Mouse (Mus musculus) kidney, embryonic 15.5 days (tissue): ENCODE results near the gene Reg3a. TPM values are rescaled to one million over a fixed set of nuclear protein-coding genes. Genes with fewer than 3 reads are reported as not detected.
"Not testable (repeated sequence)": the region's sequence is repeated elsewhere in the genome, so short reads cannot be mapped to it uniquely, and the experiment has no call there.

Experiments used
- ATAC-seq: fragments of 200-750 bp; cut with Nextera tagmentation; replicated peaks from 2 replicates; pipeline ENCODE4 v1.8.0; 2017; ENCODE audit warnings: moderate TSS enrichment; ENCODE audit not compliant: low FRiP score
- H3K27ac ChIP-seq: fragments of 300-500 bp; sonication (generic); 2 replicates; pipeline ENCODE4 v1.5.1; 2015; ENCODE audit warnings: mild to moderate bottlenecking, inconsistent platforms
- H3K27me3 ChIP-seq: fragments of 300-500 bp; sonication (generic); 2 replicates; pipeline ENCODE4 v1.6.1; 2015; ENCODE audit warnings: inconsistent platforms
- H3K36me3 ChIP-seq: fragments of 300-500 bp; sonication (generic); 2 replicates; pipeline ENCODE4 v1.6.1; 2015; ENCODE audit warnings: inconsistent platforms
- H3K4me1 ChIP-seq: fragments of 300-500 bp; sonication (generic); 2 replicates; pipeline ENCODE4 v1.6.1; 2015; ENCODE audit warnings: inconsistent platforms
- H3K4me2 ChIP-seq: fragments of 300-500 bp; sonication (generic); 2 replicates; pipeline ENCODE4 v1.6.1; 2015; ENCODE audit warnings: moderate library complexity, mild to moderate bottlenecking, inconsistent platforms
- H3K4me3 ChIP-seq: fragments of 300-500 bp; sonication (generic); replicated peaks from 2 replicates; pipeline ENCODE4 v1.5.1; 2015; ENCODE audit warnings: mild to moderate bottlenecking, inconsistent platforms
- H3K9ac ChIP-seq: fragments of 300-500 bp; sonication (generic); 2 replicates; pipeline ENCODE4 v1.6.1; 2015; ENCODE audit warnings: mild to moderate bottlenecking, inconsistent platforms
- H3K9me3 ChIP-seq: fragments of 300-500 bp; sonication (generic); replicated peaks from 2 replicates; pipeline ENCODE4 v1.6.1; 2016; ENCODE audit warnings: inconsistent platforms
- WGBS: fragments of 180-500 bp; shearing (Covaris S2); methylation state at CpG from one replicate; pipeline ENCODE4 v1.1.7; 2015; ENCODE audit warnings: mixed read lengths; 5-methylcytosine and 5-hydroxymethylcytosine counted together
- polyA plus RNA-seq: library from polyadenylated mRNA; unstranded; fragments of >200 nt; fragmentation: Nextera tagmentation; extraction: Ambion mirVana; gene quantifications from 2 replicates; pipeline ENCODE4 v1.2.1, GENCODE M21; 2015

The Reg3a gene
- polyA plus RNA-seq, result not detected in 2 replicates

GRCm38 (mm10) chr6:78380409-78380808 lies at the start of gene Reg3a:
TSS of gene Reg3a (plus strand) at chr6:78380709.
- Histone ChIP-seq H3K9ac (no peak within 1 kb of the TSS), H3K27me3 (no peaks in the 10 kb centered on the region), H3K27ac (no peak within 1 kb of the TSS), H3K4me2 (no peak within 1 kb of the TSS), H3K36me3 (no peaks in the 10 kb centered on the region), H3K4me1 (no peaks in the 10 kb centered on the region), H3K4me3 (no peak within 1 kb of the TSS), H3K9me3 (no peaks in the 10 kb centered on the region)
- ATAC-seq, result no peak

DNA sequence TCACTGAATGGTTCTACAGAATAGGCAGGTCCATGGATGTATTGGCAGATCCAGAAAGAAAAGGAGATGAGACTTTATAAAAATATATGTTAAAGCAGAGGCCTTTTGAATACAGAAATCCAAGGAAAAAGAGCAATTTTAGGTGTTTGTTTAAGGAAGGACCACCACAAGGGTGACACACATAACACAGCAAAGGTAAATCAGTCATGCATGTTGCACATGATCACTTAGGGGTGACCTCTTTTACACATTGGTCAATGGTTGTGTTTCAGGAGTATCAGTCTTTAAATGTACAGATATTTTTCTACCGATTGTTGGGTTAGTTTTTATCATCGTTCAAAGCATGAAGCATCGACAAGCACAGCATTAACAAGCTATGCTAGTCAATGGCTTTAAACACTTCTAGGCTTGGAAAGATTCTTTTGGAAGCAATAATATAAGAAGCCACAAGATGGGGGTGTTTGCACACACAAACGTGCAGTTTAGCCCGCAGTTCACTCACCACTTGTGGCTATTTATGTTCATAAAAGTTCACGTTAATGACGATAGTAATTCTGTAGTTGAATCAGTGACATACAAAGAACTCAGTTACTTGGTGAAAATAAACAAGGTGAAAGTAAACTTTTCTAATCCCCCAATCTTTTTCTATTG lies 48.5 kb upstream of the Reg3a start:
- no peak for ATAC-seq
- Histone ChIP-seq H3K36me3 (no peaks in the 10 kb centered on the region), H3K9me3 (no peaks in the 10 kb centered on the region), H3K4me2 (no peak overlapping the region), H3K4me1 (no peaks in the 10 kb centered on the region), H3K9ac (no peak overlapping the region), H3K27ac (no peak overlapping the region), H3K27me3 (no peaks in the 10 kb centered on the region), H3K4me3 (no peak overlapping the region)
- 36% methylated on average over 7 of the region's 7 CpGs for WGBS

DNA sequence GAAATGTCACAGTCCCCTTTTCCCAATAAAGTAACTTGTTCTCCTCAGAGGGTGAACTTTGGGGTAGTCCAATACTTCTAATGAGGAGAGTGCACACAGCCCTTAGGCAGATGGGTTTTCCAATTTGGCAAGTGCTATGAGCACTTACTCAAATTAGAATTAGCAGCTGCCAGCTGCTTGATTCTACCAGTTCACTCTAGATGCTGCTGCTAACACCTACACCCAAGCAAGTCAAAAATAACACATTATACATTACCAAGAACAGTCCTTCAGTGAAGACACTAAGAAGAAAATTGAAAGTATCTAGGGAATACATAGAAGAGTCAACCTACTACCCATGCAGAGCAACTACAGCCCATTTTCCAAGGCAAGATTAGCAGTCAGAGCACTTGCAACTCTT lies 40.2 kb upstream of the Reg3a start:
- no peaks in the 10 kb centered on the region for H3K9me3 ChIP-seq
- H3K27me3 ChIP-seq, result no peaks in the 10 kb centered on the region

DNA sequence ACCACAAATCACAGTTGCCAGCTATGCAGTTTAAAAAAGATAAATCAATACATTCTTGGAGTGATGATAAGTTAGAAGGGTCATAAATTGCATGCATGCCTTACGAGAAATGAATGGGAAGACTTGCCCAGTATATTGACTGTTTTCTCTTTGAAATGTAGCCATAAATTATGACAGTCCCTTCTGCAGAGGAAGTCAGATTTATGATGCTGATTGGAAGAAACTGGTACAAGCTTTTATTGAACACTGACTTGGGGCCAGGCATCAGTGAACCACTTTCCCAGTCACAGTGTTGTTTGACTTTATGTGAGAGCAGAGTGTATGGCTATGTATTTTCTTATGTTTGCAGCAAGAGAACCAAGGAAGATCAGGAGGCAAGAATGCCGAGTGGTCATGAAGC lies 38.8 kb upstream of the Reg3a start:
- Histone ChIP-seq H3K27ac (no peak overlapping the region), H3K9ac (no peak overlapping the region), H3K27me3 (no peaks in the 10 kb centered on the region), H3K4me3 (no peak overlapping the region), H3K36me3 (no peaks in the 10 kb centered on the region), H3K4me2 (no peak overlapping the region), H3K9me3 (no peaks in the 10 kb centered on the region), H3K4me1 (no peaks in the 10 kb centered on the region)
- WGBS, result 72% methylated on average over 2 of the region's 2 CpGs
- no peak for ATAC-seq

More for the DNA sequence above, 40.2 kb upstream of the Reg3a start:
- H3K9ac ChIP-seq, result no peak overlapping the region
- ATAC-seq, result no peak
- no peak overlapping the region for H3K4me2 ChIP-seq
- H3K4me3 ChIP-seq, result no peak overlapping the region
- H3K36me3 ChIP-seq, result no peaks in the 10 kb centered on the region
- H3K4me1 ChIP-seq, result no peaks in the 10 kb centered on the region
- no peak overlapping the region for H3K27ac ChIP-seq

DNA sequence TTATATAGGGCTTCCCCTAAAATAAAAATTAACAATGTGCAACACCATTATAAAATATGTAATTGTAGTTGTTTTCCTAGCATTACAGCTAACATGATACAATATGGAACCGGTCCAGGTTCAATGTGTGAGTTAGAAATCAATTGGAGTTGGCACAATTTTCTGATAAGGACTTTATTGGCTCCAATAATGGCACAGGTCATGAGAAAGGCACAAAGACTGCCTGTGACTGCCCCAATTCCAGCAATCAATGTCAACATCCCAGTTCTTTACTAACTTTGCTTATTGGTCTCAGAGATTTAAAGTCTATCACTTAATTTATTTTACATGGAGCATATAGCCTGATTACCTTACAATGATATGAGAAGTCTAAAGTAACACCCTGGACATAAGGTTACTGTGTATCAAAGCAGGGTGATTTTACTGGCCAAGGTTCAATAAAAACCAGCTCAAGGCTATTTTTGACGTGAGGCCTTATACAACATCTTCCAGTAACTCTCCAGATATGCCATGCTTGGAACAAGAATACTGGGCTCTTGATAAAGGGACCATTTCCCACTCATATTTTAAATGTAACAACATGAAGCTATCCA lies 18.4 kb upstream of the Reg3a start:
- H3K9ac ChIP-seq, result no peak overlapping the region
- no peak overlapping the region for H3K4me2 ChIP-seq
- H3K4me1 ChIP-seq, result no peaks in the 10 kb centered on the region
- H3K27me3 ChIP-seq, result no peaks in the 10 kb centered on the region
- no peak overlapping the region for H3K4me3 ChIP-seq
- no peak for ATAC-seq
- 60% methylated on average over 2 of the region's 2 CpGs for WGBS
- no peaks in the 10 kb centered on the region for H3K9me3 ChIP-seq
- no peaks in the 10 kb centered on the region for H3K36me3 ChIP-seq
- no peak overlapping the region for H3K27ac ChIP-seq

- H3K9ac ChIP-seq, result no peak within 1 kb of the TSS
- no peak for ATAC-seq
- H3K4me1 ChIP-seq, result no peaks in the 10 kb centered on the region
- no peak within 1 kb of the TSS for H3K4me2 ChIP-seq
- no peaks in the 10 kb centered on the region for H3K36me3 ChIP-seq
- WGBS, result 94% methylated on average over 2 of the region's 2 CpGs
- no peaks in the 10 kb centered on the region for H3K9me3 ChIP-seq
- no peak within 1 kb of the TSS for H3K4me3 ChIP-seq
- H3K27me3 ChIP-seq, result no peaks in the 10 kb centered on the region
- H3K27ac ChIP-seq, result no peak within 1 kb of the TSS
Observed at GRCm38 (mm10) chr6:78370357-78370756, 10.2 kb upstream of the Reg3a start, which contains the start of gene Reg3b. TSS of gene Reg3b (plus strand) at chr6:78370657.

DNA sequence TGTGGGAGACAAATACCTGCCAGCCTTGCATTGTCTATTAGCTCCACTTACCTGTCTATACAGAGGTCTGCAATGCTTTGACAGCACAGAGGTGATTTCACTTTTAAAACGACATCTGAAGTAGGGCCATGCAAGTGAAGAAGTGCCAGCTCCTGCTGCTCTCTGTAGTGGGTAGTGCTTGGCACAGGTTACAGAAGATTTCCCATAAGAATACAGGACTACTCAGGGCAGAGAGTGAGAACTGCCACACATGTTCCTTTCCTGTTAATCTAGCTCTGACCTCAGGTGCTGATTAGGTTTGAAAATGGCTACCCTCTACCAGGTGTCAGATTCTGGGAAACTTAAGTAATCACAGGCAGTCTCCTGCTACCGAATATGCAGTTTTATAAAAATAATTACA lies 1.7 kb upstream of the Reg3a start, which contains the start of gene Reg3d:
Gene Reg3d, minus strand, starts transcription at position 101 of the 400 bp plus-strand sequence.
- ATAC-seq, result no peak
- Histone ChIP-seq H3K4me3 (no peak within 1 kb of the TSS), H3K27ac (no peak within 1 kb of the TSS), H3K27me3 (no peaks in the 10 kb centered on the region), H3K4me1 (no peaks in the 10 kb centered on the region), H3K4me2 (no peak within 1 kb of the TSS), H3K36me3 (no peaks in the 10 kb centered on the region), H3K9me3 (no peaks in the 10 kb centered on the region), H3K9ac (no peak within 1 kb of the TSS)
- 78% methylated on average over 2 of the region's 2 CpGs for WGBS

DNA sequence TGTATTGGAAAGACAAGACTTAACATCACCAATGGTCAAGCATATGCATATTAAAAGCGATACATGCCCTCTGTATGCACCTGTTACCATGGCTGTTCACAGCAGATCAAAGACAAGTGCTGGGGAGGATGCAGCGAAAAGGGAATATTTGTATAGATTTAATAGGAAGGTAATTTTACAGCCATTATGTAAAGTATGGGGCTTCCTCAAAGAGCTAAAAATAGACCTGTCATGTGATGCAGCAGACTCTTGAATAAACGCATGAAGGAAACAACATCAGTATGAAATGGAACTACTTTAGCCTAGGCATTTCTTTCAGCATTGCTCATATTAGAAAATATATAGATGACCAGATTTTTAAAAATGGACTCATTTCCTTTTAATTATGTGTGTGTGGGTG lies 5.1 kb downstream of the Reg3a start:
- 83% methylated on average over 3 of the region's 3 CpGs for WGBS
- no peak overlapping the region for H3K27ac ChIP-seq

DNA sequence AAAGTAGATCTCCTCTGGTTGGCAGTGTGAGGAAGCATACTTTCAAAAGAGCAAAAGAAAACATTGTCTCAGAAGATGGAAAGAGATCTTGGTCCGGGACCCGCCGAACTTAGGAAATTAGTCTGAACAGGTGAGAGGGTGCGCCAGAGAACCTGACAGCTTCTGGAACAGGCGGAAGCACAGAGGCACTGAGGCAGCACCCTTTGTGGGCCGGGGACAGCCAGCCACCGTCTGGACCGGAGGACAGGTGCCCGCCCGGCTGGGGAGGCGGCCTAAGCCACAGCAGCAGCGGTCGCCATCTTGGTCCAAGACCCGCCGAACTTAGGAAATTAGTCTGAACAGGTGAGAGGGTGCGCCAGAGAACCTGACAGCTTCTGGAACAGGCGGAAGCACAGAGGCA lies 14.8 kb downstream of the Reg3a start, which contains the start of gene Reg2:
Gene Reg2, plus strand, starts transcription at position 301 of the 400 bp plus-strand sequence.
- H3K27ac ChIP-seq, H3K27me3 ChIP-seq, H3K4me1 ChIP-seq, H3K36me3 ChIP-seq, H3K9ac ChIP-seq, ATAC-seq, H3K4me3 ChIP-seq, H3K9me3 ChIP-seq, H3K4me2 ChIP-seq: not testable (repeated sequence)
- WGBS, result 98% methylated on average over 4 of the region's 17 CpGs

More for the DNA sequence above, 5.1 kb downstream of the Reg3a start:
- Histone ChIP-seq H3K36me3 (no peaks in the 10 kb centered on the region), H3K9me3 (no peaks in the 10 kb centered on the region), H3K4me1 (no peaks in the 10 kb centered on the region), H3K4me3 (no peak overlapping the region), H3K27me3 (no peaks in the 10 kb centered on the region), H3K9ac (no peak overlapping the region), H3K4me2 (no peak overlapping the region)
- ATAC-seq, result no peak

GRCm38 (mm10) chr6:78422411-78422810 lies 41.9 kb downstream of the Reg3a start, which contains the start of gene Reg1:
TSS of gene Reg1 (plus strand) at chr6:78422711.
- not testable (repeated sequence) for H3K4me1 ChIP-seq, H3K27me3 ChIP-seq, H3K4me2 ChIP-seq, H3K9me3 ChIP-seq, ATAC-seq, H3K9ac ChIP-seq, H3K27ac ChIP-seq, H3K4me3 ChIP-seq, H3K36me3 ChIP-seq

DNA sequence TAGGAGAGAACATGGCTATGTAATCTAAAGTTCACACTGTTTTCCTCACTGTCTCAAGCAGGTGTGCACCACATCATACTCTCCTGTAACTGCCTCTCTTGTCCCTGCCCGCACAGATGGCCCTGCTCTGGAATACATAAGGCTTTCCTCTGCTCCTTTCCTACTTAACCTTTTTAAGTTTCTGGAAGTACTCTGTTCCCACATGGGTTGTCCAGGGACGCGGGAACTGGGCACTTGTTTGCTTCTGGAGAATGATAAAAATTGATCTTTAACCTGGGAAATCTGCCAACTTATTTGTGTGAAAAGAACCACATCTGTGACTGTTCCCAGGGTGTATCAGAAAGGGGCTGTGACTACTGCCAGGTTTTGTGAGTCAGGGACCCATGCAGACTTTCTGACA lies 45.0 kb downstream of the Reg3a start:
- no peaks in the 10 kb centered on the region for H3K36me3 ChIP-seq
- ATAC-seq, result no peak
- 90% methylated on average over 3 of the region's 3 CpGs for WGBS
- no peak overlapping the region for H3K4me3 ChIP-seq
- H3K4me2 ChIP-seq, result no peak overlapping the region
- H3K9me3 ChIP-seq, result no peaks in the 10 kb centered on the region
- H3K4me1 ChIP-seq, result no peaks in the 10 kb centered on the region
- no peak overlapping the region for H3K27ac ChIP-seq
- H3K27me3 ChIP-seq, result no peaks in the 10 kb centered on the region
- H3K9ac ChIP-seq, result no peak overlapping the region
